Mouse (Mus musculus) effector memory CD4-positive, alpha-beta T cell, adult 7 months (primary cell): Measurements from ENCODE around the gene Ap5b1. TPM values are rescaled to one million over a fixed set of nuclear protein-coding genes. Genes with fewer than 3 reads are reported as not detected.

Experiments used
- polyA plus RNA-seq: library from polyadenylated mRNA; unstranded; fragments of 100-300 nt; shearing (Covaris generic); gene quantifications from one replicate; pipeline ENCODE4 v1.2.1, GENCODE M21; 2017

Ap5b1 gene
- polyA plus RNA-seq = 9.9 TPM

DNA sequence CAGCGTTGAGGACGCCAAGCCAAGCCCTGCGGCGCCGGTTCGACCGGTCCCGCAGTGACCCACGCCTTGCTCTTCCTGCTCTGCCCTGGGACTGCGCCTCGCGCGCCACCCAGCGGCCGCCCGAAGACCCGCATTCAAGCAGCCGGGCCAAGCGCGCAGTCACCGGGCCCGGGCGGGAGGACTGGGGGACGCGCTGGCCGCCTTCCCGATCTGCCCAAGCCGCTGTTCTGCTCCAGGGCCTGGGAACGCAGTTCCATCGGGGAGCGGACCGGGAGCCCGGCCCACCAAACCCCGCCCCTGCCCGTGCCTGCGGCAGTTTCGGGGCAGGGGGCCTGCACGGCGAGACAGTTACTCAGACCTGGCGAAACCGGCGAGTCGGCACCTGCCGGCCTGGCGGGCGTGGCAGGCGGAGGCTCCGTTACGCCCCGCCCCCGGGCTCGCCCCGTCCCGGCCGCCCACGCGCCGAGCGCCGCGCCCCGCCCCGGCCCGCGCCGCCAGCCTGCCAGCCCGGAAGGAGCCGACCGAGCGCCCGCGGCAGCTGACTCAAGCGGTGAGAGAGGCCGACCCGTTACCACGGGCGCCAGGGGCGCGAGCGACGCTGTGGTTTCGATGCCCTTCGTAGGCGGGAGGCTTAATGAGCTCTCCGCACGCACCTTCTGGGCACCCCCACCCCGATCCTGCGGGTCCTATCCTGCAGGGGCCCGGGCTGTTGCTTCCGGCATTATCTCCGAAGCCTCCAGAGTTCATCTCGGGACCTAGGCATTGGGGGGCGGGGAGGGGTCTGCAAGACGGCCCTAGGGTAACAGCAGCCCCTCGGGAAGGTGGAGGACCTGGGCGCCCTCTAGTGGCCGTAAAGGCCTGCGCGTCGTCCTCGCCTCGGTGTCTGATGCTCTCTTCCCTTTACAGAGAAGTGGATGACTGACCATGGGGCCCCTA is at the start of gene Ap5b1:
TSS of gene Ap5b1 (plus strand) at position 492 of the 936 bp plus-strand sequence.

DNA sequence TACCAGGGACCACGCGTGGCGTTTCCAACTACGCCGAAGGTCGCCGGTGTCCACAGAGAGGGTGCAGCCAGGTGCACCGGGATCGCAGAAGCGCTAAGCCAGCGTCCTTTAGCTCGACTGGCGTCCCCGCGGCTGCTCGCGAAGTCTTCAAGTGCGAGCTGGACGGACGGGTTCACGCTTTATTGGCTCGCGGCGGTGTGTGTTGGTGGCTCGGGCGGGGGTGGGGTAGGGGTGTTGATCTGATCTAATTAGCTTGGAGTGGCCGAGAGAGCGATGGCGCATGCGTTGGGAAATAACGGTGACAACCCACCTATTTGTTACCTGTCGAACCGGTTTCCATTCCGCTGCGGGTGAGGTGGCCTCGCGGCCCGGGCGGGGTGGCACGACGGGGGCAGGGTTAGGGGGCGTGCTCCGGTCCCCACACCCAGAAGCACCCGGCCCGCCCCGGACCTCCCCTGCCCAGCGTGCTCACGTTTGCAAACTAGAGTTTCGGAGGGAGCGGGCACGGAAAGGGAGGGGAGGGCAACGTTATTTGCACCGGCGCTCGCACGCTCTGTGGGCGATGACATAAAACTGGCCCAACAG is 7.3 kb upstream of the Ap5b1 start, which contains the start of gene Ovol1:
TSS of gene Ovol1 (minus strand) at position 190 of the 585 bp plus-strand sequence.

DNA sequence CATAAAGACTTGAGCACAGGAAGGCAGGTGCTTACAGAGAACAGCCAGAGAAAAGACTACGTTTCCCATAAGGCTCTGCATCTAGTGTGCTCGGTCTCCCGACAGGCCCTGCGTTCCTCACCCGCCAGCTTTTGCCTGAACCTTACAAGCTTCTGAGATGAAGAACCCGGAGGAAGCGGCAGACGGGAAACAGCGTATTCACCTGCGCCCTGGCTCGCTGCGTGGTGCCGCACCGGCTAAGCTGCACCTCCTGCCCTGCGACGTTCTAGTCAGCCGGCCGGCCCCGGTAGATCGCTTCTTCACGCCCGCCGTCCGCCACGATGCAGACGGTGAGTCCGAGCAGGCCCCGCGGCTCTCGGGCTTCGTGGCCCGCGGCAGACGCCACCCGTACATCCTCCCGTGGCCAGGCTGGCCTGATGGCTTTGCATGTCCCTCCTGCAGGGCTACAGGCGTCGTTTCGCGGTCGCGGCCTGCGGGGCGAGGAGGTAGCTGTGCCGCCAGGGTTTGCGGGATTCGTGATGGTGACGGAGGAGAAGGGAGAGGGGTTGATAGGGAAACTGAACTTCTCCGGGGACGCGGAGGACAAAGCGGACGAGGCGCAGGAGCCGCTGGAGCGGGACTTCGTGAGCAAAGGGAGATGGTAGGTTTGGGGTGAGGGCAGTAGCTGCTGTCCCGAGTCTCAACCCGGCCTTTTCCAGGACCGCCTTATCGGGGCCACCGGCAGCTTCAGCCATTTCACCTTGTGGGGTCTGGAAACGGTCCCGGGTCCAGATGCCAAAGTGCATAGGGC is 34.1 kb downstream of the Ap5b1 start, which contains the start of gene Rnaseh2c:
TSS of gene Rnaseh2c (plus strand) at position 122 of the 790 bp plus-strand sequence.

DNA sequence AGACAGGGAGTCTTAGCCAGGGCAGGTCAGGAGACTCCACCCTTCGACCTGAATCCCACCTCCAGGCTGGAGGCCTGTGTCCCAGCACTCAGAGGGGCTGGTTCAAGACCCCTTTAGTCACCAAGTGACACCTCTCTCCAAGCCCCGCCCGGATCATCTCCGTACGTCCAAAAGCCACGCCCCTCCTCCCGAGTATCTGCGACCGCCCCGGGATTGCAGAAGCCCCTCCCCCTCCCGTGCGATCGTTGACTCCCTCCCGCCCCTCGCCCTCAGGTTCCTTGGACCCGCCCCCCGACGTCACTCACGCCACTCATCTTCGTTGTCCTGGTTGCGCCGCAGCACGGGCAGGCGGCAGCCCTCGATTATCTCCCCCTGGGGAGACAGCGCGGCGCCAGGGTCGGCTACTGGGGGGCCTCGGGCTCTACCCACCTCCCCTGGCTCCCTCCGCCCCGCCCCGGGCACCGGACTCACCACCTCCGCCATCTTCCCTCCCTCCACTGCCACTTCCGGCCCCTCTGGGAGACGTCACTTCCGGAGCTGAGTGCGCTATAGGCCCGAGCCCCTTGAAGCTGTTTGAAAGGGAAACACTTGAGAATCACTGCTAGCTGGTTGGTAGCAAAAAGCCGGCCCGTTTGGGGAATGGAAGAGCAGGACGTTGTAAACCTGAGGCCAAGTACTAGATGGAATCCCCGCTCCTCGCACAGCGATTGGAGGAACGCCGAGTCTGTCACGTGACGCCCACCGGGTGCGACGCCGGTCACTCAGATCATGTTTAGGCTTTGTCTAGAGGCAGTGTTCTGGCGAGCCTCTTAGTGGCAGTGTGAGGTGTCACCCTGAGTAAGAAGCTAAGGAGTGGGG is 42.0 kb downstream of the Ap5b1 start, which contains the start of gene Kat5:
TSS of gene Kat5 (minus strand) at position 691 of the 858 bp plus-strand sequence.

Other genes with a start within 250 kb of the Ap5b1 start
- not detected for gene Catsper1, start 232.3 kb upstream of the Ap5b1 start, polyA plus RNA-seq
- gene Cst6, start 218.5 kb upstream of the Ap5b1 start, polyA plus RNA-seq = 0.10 TPM
- 47.5 TPM for gene Eif1ad, start 201.3 kb upstream of the Ap5b1 start, polyA plus RNA-seq
- 160 TPM for gene Banf1, start 200.9 kb upstream of the Ap5b1 start, polyA plus RNA-seq
- 224 TPM for gene Sart1, start 179.3 kb upstream of the Ap5b1 start, polyA plus RNA-seq
- 1.1 TPM for gene Tsga10ip, start 165.5 kb upstream of the Ap5b1 start, polyA plus RNA-seq
- 180 TPM for gene Drap1, start 143.0 kb upstream of the Ap5b1 start, polyA plus RNA-seq
- 23.6 TPM for gene AI837181, start 142.9 kb upstream of the Ap5b1 start, polyA plus RNA-seq
- not detected for gene Fosl1, start 120.5 kb upstream of the Ap5b1 start, polyA plus RNA-seq
- gene Ccdc85b, start 110.1 kb upstream of the Ap5b1 start, polyA plus RNA-seq = 5.7 TPM
- gene Fibp, start 107.4 kb upstream of the Ap5b1 start, polyA plus RNA-seq = 59.4 TPM
- 473 TPM for gene Ctsw, start 99.5 kb upstream of the Ap5b1 start, polyA plus RNA-seq
- gene Efemp2, start 94.1 kb upstream of the Ap5b1 start, polyA plus RNA-seq = 2.7 TPM
- gene Mus81, start 79.6 kb upstream of the Ap5b1 start, polyA plus RNA-seq = 18.9 TPM
- gene Cfl1, start 77.6 kb upstream of the Ap5b1 start, polyA plus RNA-seq = 2,966 TPM
- gene 1700020D05Rik, start 64.2 kb upstream of the Ap5b1 start, polyA plus RNA-seq = 0.38 TPM
- gene Snx32, start 57.5 kb upstream of the Ap5b1 start, polyA plus RNA-seq = 3.2 TPM
- gene Ovol1, start 7.4 kb upstream of the Ap5b1 start, polyA plus RNA-seq = 0.17 TPM
- gene Rnaseh2c, start 33.8 kb downstream of the Ap5b1 start, polyA plus RNA-seq = 106 TPM
- 87.0 TPM for gene Kat5, start 42.2 kb downstream of the Ap5b1 start, polyA plus RNA-seq
- 333 TPM for gene Rela, start 69.5 kb downstream of the Ap5b1 start, polyA plus RNA-seq
- gene Sipa1, start 95.7 kb downstream of the Ap5b1 start, polyA plus RNA-seq = 216 TPM
- 60.9 TPM for gene Map3k11, start 120.7 kb downstream of the Ap5b1 start, polyA plus RNA-seq
- 38.2 TPM for gene Pcnx3, start 120.9 kb downstream of the Ap5b1 start, polyA plus RNA-seq
- gene Kcnk7, start 136.3 kb downstream of the Ap5b1 start, polyA plus RNA-seq = 5.8 TPM
- gene Ehbp1l1, start 158.3 kb downstream of the Ap5b1 start, polyA plus RNA-seq = 53.7 TPM
- gene Fam89b, start 161.6 kb downstream of the Ap5b1 start, polyA plus RNA-seq = 83.2 TPM
- 0.33 TPM for gene Ltbp3, start 172.9 kb downstream of the Ap5b1 start, polyA plus RNA-seq
- gene Scyl1, start 203.4 kb downstream of the Ap5b1 start, polyA plus RNA-seq = 62.6 TPM